Mouse (Mus musculus) spleen, postnatal 14 days (tissue): ENCODE measurements around the gene Ccdc125.
"Not testable (repeated sequence)": the region's sequence is repeated elsewhere in the genome, so short reads cannot be mapped to it uniquely, and the experiment has no call there.

Source experiments
- DNase-seq, 2 experiments: peaks; one replicate each; pipeline ENCODE4 v3.0.0; 2021 to 2022; ENCODE audit warnings: low spot score in 2 of 2

Ccdc125 gene

GRCm38 (mm10) chr13:100715467-100715866 lies 46.0 kb downstream of the Ccdc125 start:
- no peak for DNase-seq

- no peak for DNase-seq
Measured at GRCm38 (mm10) chr13:100721656-100722055, 52.1 kb downstream of the Ccdc125 start.

- DNase-seq, result no peak
Measured at GRCm38 (mm10) chr13:100724051-100724754, 54.7 kb downstream of the Ccdc125 start.

- no peak for DNase-seq
Measured at GRCm38 (mm10) chr13:100725194-100725593, 55.7 kb downstream of the Ccdc125 start.

GRCm38 (mm10) chr13:100728086-100728485 lies 58.6 kb downstream of the Ccdc125 start:
- DNase-seq, result no peak

- DNase-seq, result not testable (repeated sequence)
Measured at GRCm38 (mm10) chr13:100728530-100728929, 59.0 kb downstream of the Ccdc125 start.

- peak in 1 of 2 experiments; percentile 4 for DNase-seq
Measured at GRCm38 (mm10) chr13:100730153-100730860, 60.8 kb downstream of the Ccdc125 start.

- DNase-seq, result peak; percentile 80 to 89
Measured at GRCm38 (mm10) chr13:100730861-100731176, 61.3 kb downstream of the Ccdc125 start, which contains the start of gene Cdk7. Gene Cdk7 (minus strand): TSS chr13:100730939.

GRCm38 (mm10) chr13:100731462-100732046 lies 62.0 kb downstream of the Ccdc125 start:
- DNase-seq, result not testable (repeated sequence)

GRCm38 (mm10) chr13:100732756-100733155 lies 63.2 kb downstream of the Ccdc125 start:
- no peak for DNase-seq

GRCm38 (mm10) chr13:100742831-100743230 lies 73.3 kb downstream of the Ccdc125 start:
- no peak for DNase-seq

GRCm38 (mm10) chr13:100743346-100744035 lies 74.0 kb downstream of the Ccdc125 start:
- DNase-seq, result no peak

GRCm38 (mm10) chr13:100744036-100744744 lies 74.7 kb downstream of the Ccdc125 start, which contains the start of gene Mrps36:
Gene Mrps36 (minus strand): TSS chr13:100744659.
- DNase-seq, result peak; percentile 91

GRCm38 (mm10) chr13:100746090-100746489 lies 76.6 kb downstream of the Ccdc125 start:
- no peak for DNase-seq
